Mouse (Mus musculus) telencephalon, adult 2 months (tissue): ENCODE measurements around the gene Gm49673.
"Not testable (repeated sequence)": the region's sequence is repeated elsewhere in the genome, so short reads cannot be mapped to it uniquely, and the experiment has no call there.

Experiments
- DNase-seq: peaks from one replicate; pipeline ENCODE4 v3.0.0-alpha.2; 2011; ENCODE audit warnings: low read depth, low spot score

The Gm49673 gene

GRCm38 (mm10) chr17:8130849-8131248, 16.7 kb downstream of the Gm49673 start:
- DNase-seq, result not testable (repeated sequence)

GRCm38 (mm10) chr17:8129578-8129977, 18.0 kb downstream of the Gm49673 start:
- not testable (repeated sequence) for DNase-seq

GRCm38 (mm10) chr17:8128326-8128993, 19.1 kb downstream of the Gm49673 start:
- DNase-seq, result not testable (repeated sequence)

GRCm38 (mm10) chr17:8124586-8124985, 23.0 kb downstream of the Gm49673 start:
- not testable (repeated sequence) for DNase-seq

GRCm38 (mm10) chr17:8122974-8123373, 24.6 kb downstream of the Gm49673 start:
- not testable (repeated sequence) for DNase-seq

- not testable (repeated sequence) for DNase-seq
These were observed 30.7 kb downstream of the Gm49673 start for GRCm38 (mm10) chr17:8116928-8117327.

- DNase-seq, result not testable (repeated sequence)
These were observed 31.2 kb downstream of the Gm49673 start for GRCm38 (mm10) chr17:8116378-8116777.

- DNase-seq, result not testable (repeated sequence)
These were observed 35.4 kb downstream of the Gm49673 start for GRCm38 (mm10) chr17:8112199-8112598.

- not testable (repeated sequence) for DNase-seq
These were observed 46.3 kb downstream of the Gm49673 start for GRCm38 (mm10) chr17:8101297-8101609.

- not testable (repeated sequence) for DNase-seq
These were observed 46.9 kb downstream of the Gm49673 start for GRCm38 (mm10) chr17:8100405-8101296.

GRCm38 (mm10) chr17:8096199-8096598, 51.4 kb downstream of the Gm49673 start:
- DNase-seq, result not testable (repeated sequence)

- DNase-seq, result not testable (repeated sequence)
These were observed 51.9 kb downstream of the Gm49673 start for GRCm38 (mm10) chr17:8095653-8096052.

GRCm38 (mm10) chr17:8092537-8093526, 54.8 kb downstream of the Gm49673 start:
- DNase-seq, result not testable (repeated sequence)

GRCm38 (mm10) chr17:8091320-8091719, 56.3 kb downstream of the Gm49673 start:
- DNase-seq, result not testable (repeated sequence)

GRCm38 (mm10) chr17:8069847-8070246, 77.7 kb downstream of the Gm49673 start:
- not testable (repeated sequence) for DNase-seq

GRCm38 (mm10) chr17:8056637-8057138, 90.9 kb downstream of the Gm49673 start:
- peak; percentile 36 for DNase-seq

GRCm38 (mm10) chr17:8055919-8056589, 91.5 kb downstream of the Gm49673 start:
- DNase-seq, result not testable (repeated sequence)

GRCm38 (mm10) chr17:8051247-8051646, 96.3 kb downstream of the Gm49673 start:
- DNase-seq, result not testable (repeated sequence)

- not testable (repeated sequence) for DNase-seq
These were observed 97.4 kb downstream of the Gm49673 start for GRCm38 (mm10) chr17:8050218-8050617.

- DNase-seq, result not testable (repeated sequence)
These were observed 101.4 kb downstream of the Gm49673 start for GRCm38 (mm10) chr17:8046178-8046577.
